Mouse (Mus musculus): ENCODE measurements at regions not wholly inside any gene's neighbourhood (a gene's known extent, or its start where the extent isn't known, plus 50 kb on each side); places are given as distances from the start of the nearest gene placed in this dataset.

DNA sequence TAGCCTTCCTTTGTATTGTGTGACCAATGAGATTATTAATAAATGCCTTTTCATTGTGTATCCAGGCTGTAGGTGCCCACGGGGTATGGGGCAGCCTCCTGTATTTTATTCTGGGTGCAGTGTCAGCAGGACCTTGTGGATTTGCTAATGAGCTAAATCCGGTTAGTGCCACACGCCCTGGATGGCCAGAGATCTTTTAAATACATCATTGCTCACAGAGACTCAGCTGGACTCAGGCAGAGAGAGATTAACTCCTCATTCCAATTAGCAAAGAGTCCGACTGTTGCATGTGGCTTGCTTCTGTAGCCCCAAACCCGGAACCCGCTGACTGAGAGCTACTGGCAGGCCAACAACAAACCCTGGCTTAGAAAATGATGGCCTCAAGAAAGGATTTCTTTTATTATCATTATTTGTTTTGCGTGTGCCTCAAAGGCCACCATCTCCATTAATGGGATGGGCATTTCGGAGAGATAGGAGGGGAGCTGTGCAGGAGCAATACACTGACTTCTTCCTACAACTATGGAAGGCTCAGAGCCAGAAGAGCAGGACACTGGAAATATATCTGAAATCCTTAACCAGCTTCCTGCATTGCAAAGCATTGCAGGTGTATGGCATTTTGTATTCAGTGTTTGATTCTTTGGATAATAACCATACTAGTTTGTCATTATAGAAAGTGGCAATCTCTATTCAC is 274.2 kb downstream of the Wdr72 start:
- no peak for TF ChIP-seq POLR2A (IDR thresholded peaks at IDR 0.05; ENCODE audit: insufficient read depth, low read length)
- TF ChIP-seq CTCF (IDR thresholded peaks at IDR 0.05; ENCODE audit: low read depth, low read length): no peak
- no peak for TF ChIP-seq EP300 (IDR thresholded peaks at IDR 0.05; ENCODE audit: insufficient read depth, low read depth, low read length)

Data from ES-Bruce4 (cell line).